Mouse (Mus musculus) embryonic fibroblast, embryonic 13.5 days (primary cell): ENCODE data around the gene Slit1.

Experiments used
- CTCF ChIP-seq: IDR thresholded peaks from 2 replicates; pipeline ENCODE4 v1.5.1; 2011; ENCODE audit warnings: mild to moderate bottlenecking, control low read depth, low read length, moderate library complexity, borderline replicate concordance; ENCODE audit not compliant: insufficient read depth
- POLR2A ChIP-seq: IDR thresholded peaks from 2 replicates; pipeline ENCODE4 v1.6.1; 2011; ENCODE audit warnings: low read depth, mild to moderate bottlenecking, control low read depth, low read length, moderate library complexity

GRCm38 (mm10) chr19:41686194-41686593 lies 57.3 kb downstream of the Slit1 start:
- TF ChIP-seq POLR2A (no peak), CTCF (no peak)
